Mouse (Mus musculus): Measurements from ENCODE around the gene Jade2.

DNA sequence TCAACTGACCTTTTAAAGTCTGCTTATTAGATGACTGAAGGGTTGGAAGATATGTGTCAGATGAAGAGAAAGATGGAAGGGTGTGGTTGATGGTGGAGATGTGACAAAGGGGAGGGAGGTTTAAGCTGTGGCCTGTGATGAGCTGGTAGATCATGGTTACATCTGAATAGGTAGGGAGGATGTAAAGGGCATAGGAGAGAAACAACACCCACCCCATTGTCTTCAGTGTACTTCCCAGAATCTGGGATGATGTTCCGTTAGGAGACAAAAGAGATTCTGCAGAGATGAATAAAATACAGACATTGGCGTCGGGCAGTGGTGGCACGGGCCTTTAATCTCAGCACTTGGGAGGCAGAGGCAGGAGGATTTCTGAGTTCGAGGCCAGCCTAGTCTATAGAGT, 15.7 kb upstream of the Jade2 start:
- no peak for TF ChIP-seq CTCF (IDR thresholded peaks at IDR 0.05; ENCODE audit: low read depth)
- TF ChIP-seq EP300 (IDR thresholded peaks at IDR 0.05; ENCODE audit: low read depth), result no peak
